Mouse (Mus musculus): Measurements from ENCODE around the gene Grik4.

DNA sequence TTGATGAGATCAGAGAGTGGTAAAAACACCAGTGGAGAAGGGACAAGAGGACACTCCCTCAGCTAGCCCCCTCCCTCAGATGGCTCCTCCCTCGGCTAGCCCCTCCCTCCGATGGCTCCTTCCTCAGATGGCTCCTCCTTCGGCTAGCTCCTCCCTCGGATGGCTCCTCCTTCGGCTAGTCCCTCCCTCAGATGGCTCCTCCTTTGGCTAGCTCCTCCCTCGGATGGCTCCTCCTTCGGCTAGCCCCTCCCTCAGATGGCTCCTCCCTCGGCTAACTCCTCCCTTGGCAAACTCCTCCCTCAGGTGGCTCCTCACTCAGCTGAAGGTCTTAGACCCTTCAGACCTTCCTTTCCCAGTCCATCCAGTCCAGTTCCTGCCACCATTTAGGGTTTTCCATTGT is 51.5 kb downstream of the Grik4 start:
- TF ChIP-seq CTCF (IDR thresholded peaks at IDR 0.05; ENCODE audit: borderline replicate concordance, control insufficient read depth, extremely low read depth, insufficient read depth, low read length, poor library complexity) (no peak), POLR2A (IDR thresholded peaks at IDR 0.05; ENCODE audit: control insufficient read depth, extremely low read depth, insufficient read depth, low read length, poor library complexity) (no peak)

All from thymus, adult 2 months (tissue).